Comparison of ENCODE assay signal across 31 mouse cellular contexts in genomic region chr7:36658331-36658730, GRCm38 (mm10). TPM values are rescaled to one million over a fixed set of nuclear protein-coding genes. Genes with fewer than 3 reads are reported as not detected.
DNase-seq lines count a peak whose midpoint lies in the region; ATAC-seq and TF ChIP-seq lines count a peak whose summit lies in the region.
"Had no signal": no experiment of that assay in that cellular context is flagged by ENCODE, and none has a peak within 500 bp of the region (broad histone marks: within the 10 kb centered on the region; RNA-seq: fewer than 3 reads in every experiment).

No protein-coding gene starts in this region.

- ATAC-seq in forebrain, postnatal 0 days = no peak
- ATAC-seq in midbrain, embryonic 11.5 days (ENCODE audit: low FRiP score) = peak; percentile 50; the same call in 1 of the 2 replicates
- no peak for ATAC-seq in midbrain, embryonic 14.5 days (ENCODE audit: low FRiP score, low TSS enrichment)
- ATAC-seq: activated CD4-positive, CD25-positive, alpha-beta regulatory T cell, adult 4 months; intestine, embryonic 15.5 days; liver, embryonic 12.5 days; liver, postnatal 0 days had no signal

- peak overlapping the region; percentile 51; the same call in 1 of the 2 replicates for H3K27ac ChIP-seq in forebrain, embryonic 10.5 days
- H3K27ac ChIP-seq in forebrain, postnatal 0 days (ENCODE audit: low read depth, low read length) = no peak overlapping the region
- H3K27ac ChIP-seq in midbrain, embryonic 11.5 days (ENCODE audit: low read depth, low read length) = no peak overlapping the region
- H3K27ac ChIP-seq in midbrain, embryonic 14.5 days (replicated peaks; ENCODE audit: low read depth, low read length) = no peak overlapping the region
- H3K27ac ChIP-seq: forebrain, embryonic 12.5 days; hindbrain, embryonic 15.5 days; intestine, embryonic 15.5 days; kidney, postnatal 0 days; liver, embryonic 12.5 days had no signal

- peaks cover 7% of the 10 kb centered on the region; the same call in 1 of the 2 replicates for H3K9me3 ChIP-seq in forebrain, embryonic 10.5 days
- no peaks in the 10 kb centered on the region for H3K9me3 ChIP-seq in forebrain, postnatal 0 days (ENCODE audit: low read length)
- no peaks in the 10 kb centered on the region for H3K9me3 ChIP-seq in midbrain, embryonic 11.5 days (ENCODE audit: control insufficient read depth, low read length)
- no peaks in the 10 kb centered on the region for H3K9me3 ChIP-seq in midbrain, embryonic 14.5 days (ENCODE audit: control insufficient read depth, low read length)
- H3K9me3 ChIP-seq: forebrain, embryonic 12.5 days; heart, embryonic 12.5 days; hindbrain, embryonic 15.5 days; intestine, embryonic 15.5 days; liver, embryonic 12.5 days had no signal

- intact Hi-C loops in gastrocnemius, postnatal 36 days (cut with DNase I) = no loop called here

- no peaks in the 10 kb centered on the region for H3K36me3 ChIP-seq in forebrain, embryonic 10.5 days (replicated peaks)
- no peaks in the 10 kb centered on the region for H3K36me3 ChIP-seq in forebrain, postnatal 0 days (ENCODE audit: insufficient read depth)
- no peaks in the 10 kb centered on the region for H3K36me3 ChIP-seq in midbrain, embryonic 11.5 days (ENCODE audit: control insufficient read depth, insufficient read depth, low read length)
- H3K36me3 ChIP-seq in midbrain, embryonic 14.5 days (ENCODE audit: control insufficient read depth, insufficient read depth, low read length) = no peaks in the 10 kb centered on the region
- H3K36me3 ChIP-seq: forebrain, embryonic 12.5 days; heart, embryonic 12.5 days; hindbrain, embryonic 15.5 days; intestine, embryonic 15.5 days; liver, embryonic 12.5 days had no signal

- H3K4me1 ChIP-seq in forebrain, embryonic 10.5 days = peaks cover 16% of the 10 kb centered on the region
- no peaks in the 10 kb centered on the region for H3K4me1 ChIP-seq in forebrain, postnatal 0 days (ENCODE audit: insufficient read depth)
- H3K4me1 ChIP-seq in midbrain, embryonic 11.5 days (ENCODE audit: control insufficient read depth, insufficient read depth, low read length) = peaks cover 8% of the 10 kb centered on the region
- H3K4me1 ChIP-seq in midbrain, embryonic 14.5 days (ENCODE audit: control insufficient read depth, insufficient read depth, low read length) = no peaks in the 10 kb centered on the region
- H3K4me1 ChIP-seq: heart, embryonic 12.5 days; hindbrain, embryonic 15.5 days; intestine, embryonic 15.5 days; liver, embryonic 12.5 days; megakaryocyte, embryonic 14.5 days had no signal

- peak; percentile 53 for DNase-seq in forebrain, embryonic 10.5 days (ENCODE audit: extremely low spot score, low spot score)
- no peak for DNase-seq in forebrain, postnatal 0 days
- peak; percentile 88 for DNase-seq in midbrain, embryonic 11.5 days (ENCODE audit: low spot score, missing footprints)
- no peak for DNase-seq in midbrain, embryonic 14.5 days
- DNase-seq in mesoderm, embryonic 11.5 days (ENCODE audit: low read depth, low spot score) = peak; percentile 44
- DNase-seq in lung, postnatal 36 days = no peak
- no peak for DNase-seq in gastrocnemius, postnatal 36 days
- DNase-seq: adrenal gland, adult 2 months; adrenal gland, postnatal 36 days; cerebellum, adult 18-20 months; cerebellum, postnatal 10 days; gastrocnemius, postnatal 10 days; heart, adult 18-20 months; heart, postnatal 4 days; kidney, adult 2 months; kidney, postnatal 4 days; layer of hippocampus, postnatal 36 days; left cerebral cortex, postnatal 4 days; liver, postnatal 0 days; lung, postnatal 4 days; thymus, postnatal 14 days had no signal

- 12% methylated on average over 5 of the region's 5 CpGs for WGBS in forebrain, embryonic 10.5 days
- 31% methylated on average over 5 of the region's 5 CpGs for WGBS in forebrain, postnatal 0 days
- WGBS in midbrain, embryonic 11.5 days = 10% methylated on average over 5 of the region's 5 CpGs
- WGBS in midbrain, embryonic 14.5 days = 6% methylated on average over 5 of the region's 5 CpGs

- TF ChIP-seq CTCF in forebrain, postnatal 0 days (IDR thresholded peaks at IDR 0.05; ENCODE audit: low read depth) = no peak

- H3K9ac ChIP-seq in forebrain, postnatal 0 days = no peak overlapping the region
- no peak overlapping the region for H3K9ac ChIP-seq in midbrain, embryonic 11.5 days (ENCODE audit: low read length)
- H3K9ac ChIP-seq in midbrain, embryonic 14.5 days (replicated peaks; ENCODE audit: low read length) = no peak overlapping the region
- H3K9ac ChIP-seq: forebrain, embryonic 12.5 days; heart, embryonic 12.5 days; hindbrain, embryonic 15.5 days; intestine, embryonic 15.5 days; liver, embryonic 12.5 days; liver, postnatal 0 days had no signal

- H3K4me2 ChIP-seq in forebrain, postnatal 0 days (ENCODE audit: low read depth) = no peak overlapping the region
- H3K4me2 ChIP-seq in midbrain, embryonic 11.5 days = no peak overlapping the region
- H3K4me2 ChIP-seq in midbrain, embryonic 14.5 days (ENCODE audit: low read length) = no peak overlapping the region
- H3K4me2 ChIP-seq: forebrain, embryonic 12.5 days; heart, embryonic 12.5 days; hindbrain, embryonic 15.5 days; intestine, embryonic 15.5 days; liver, embryonic 12.5 days had no signal

- H3K4me3 ChIP-seq in forebrain, embryonic 10.5 days = no peak overlapping the region
- H3K4me3 ChIP-seq in forebrain, postnatal 0 days (ENCODE audit: low read depth, low read length) = no peak overlapping the region
- no peak overlapping the region for H3K4me3 ChIP-seq in midbrain, embryonic 11.5 days (ENCODE audit: low read depth, low read length)
- H3K4me3 ChIP-seq in midbrain, embryonic 14.5 days (replicated peaks; ENCODE audit: low read depth, low read length) = no peak overlapping the region
- H3K4me3 ChIP-seq: erythroblast, embryonic 14.5 days; forebrain, embryonic 12.5 days; heart, embryonic 12.5 days; hindbrain, embryonic 15.5 days; intestine, embryonic 15.5 days; liver, embryonic 12.5 days; megakaryocyte, embryonic 14.5 days had no signal

- peaks cover 76% of the 10 kb centered on the region for H3K27me3 ChIP-seq in forebrain, embryonic 10.5 days (ENCODE audit: poor library complexity, severe bottlenecking)
- no peaks in the 10 kb centered on the region for H3K27me3 ChIP-seq in forebrain, postnatal 0 days (ENCODE audit: insufficient read depth, low read length)
- peaks cover 5% of the 10 kb centered on the region; the same call in 1 of the 2 replicates for H3K27me3 ChIP-seq in midbrain, embryonic 11.5 days (ENCODE audit: control insufficient read depth, insufficient read depth, low read length)
- no peaks in the 10 kb centered on the region for H3K27me3 ChIP-seq in midbrain, embryonic 14.5 days (ENCODE audit: control insufficient read depth, insufficient read depth, low read length)
- H3K27me3 ChIP-seq: CH12.LX; forebrain, embryonic 12.5 days; heart, embryonic 12.5 days; hindbrain, embryonic 15.5 days; intestine, embryonic 15.5 days; liver, embryonic 12.5 days; megakaryocyte, embryonic 14.5 days had no signal

RNA-seq across cellular contexts. Expression of gene Tshz3, which starts 39.6 kb away (rescaled TPM):
- 3.5 and 4.5 TPM in 2 replicates for polyA plus RNA-seq in forebrain, embryonic 10.5 days (2016; fragmentation: Nextera tagmentation; extraction: Ambion mirVana)
- 32.2 and 37.8 TPM in 2 replicates for total RNA-seq in forebrain, postnatal 0 days (2014; rRNA removed)
- polyA plus RNA-seq in forebrain, postnatal 0 days (2015; fragmentation: Nextera tagmentation; extraction: Ambion mirVana) = 15.6 and 18.0 TPM in 2 replicates
- 3.2 and 4.1 TPM in 2 replicates for polyA plus RNA-seq in midbrain, embryonic 11.5 days (2014; fragmentation: Nextera tagmentation; extraction: Ambion mirVana)
- polyA plus RNA-seq in midbrain, embryonic 14.5 days (2014; fragmentation: Nextera tagmentation; extraction: Ambion mirVana) = 13.6 TPM in 2 replicates
- total RNA-seq in gastrocnemius, postnatal 36 days (2021) = 1 to 10 TPM; 2.8 to 3.2 TPM
- total RNA-seq: CH12.LX had no signal
- polyA plus RNA-seq: erythroblast, embryonic 14.5 days had no signal

Comparison
In these comparisons a context has a peak if more than half of its experiments do, and no peak if none do; other contexts are left out.
1. DNase-seq: peak in forebrain, embryonic 10.5 days (single experiment), midbrain, embryonic 11.5 days (single experiment) and mesoderm, embryonic 11.5 days (single experiment); none in forebrain, postnatal 0 days (single experiment), midbrain, embryonic 14.5 days (single experiment), lung, postnatal 36 days (single experiment) and gastrocnemius, postnatal 36 days (0 of 2).